Mouse (Mus musculus) A20 (cell line): ENCODE results near the gene Gtf3c6.
A peak's percentile ranks its signal among the peaks of the same experiment; 100 is the strongest.

Experiments
- DNase-seq: peaks from one replicate; pipeline ENCODE4 v3.0.0-alpha.2; 2011; ENCODE audit warnings: low read depth, low spot score

Gene Gtf3c6

DNA sequence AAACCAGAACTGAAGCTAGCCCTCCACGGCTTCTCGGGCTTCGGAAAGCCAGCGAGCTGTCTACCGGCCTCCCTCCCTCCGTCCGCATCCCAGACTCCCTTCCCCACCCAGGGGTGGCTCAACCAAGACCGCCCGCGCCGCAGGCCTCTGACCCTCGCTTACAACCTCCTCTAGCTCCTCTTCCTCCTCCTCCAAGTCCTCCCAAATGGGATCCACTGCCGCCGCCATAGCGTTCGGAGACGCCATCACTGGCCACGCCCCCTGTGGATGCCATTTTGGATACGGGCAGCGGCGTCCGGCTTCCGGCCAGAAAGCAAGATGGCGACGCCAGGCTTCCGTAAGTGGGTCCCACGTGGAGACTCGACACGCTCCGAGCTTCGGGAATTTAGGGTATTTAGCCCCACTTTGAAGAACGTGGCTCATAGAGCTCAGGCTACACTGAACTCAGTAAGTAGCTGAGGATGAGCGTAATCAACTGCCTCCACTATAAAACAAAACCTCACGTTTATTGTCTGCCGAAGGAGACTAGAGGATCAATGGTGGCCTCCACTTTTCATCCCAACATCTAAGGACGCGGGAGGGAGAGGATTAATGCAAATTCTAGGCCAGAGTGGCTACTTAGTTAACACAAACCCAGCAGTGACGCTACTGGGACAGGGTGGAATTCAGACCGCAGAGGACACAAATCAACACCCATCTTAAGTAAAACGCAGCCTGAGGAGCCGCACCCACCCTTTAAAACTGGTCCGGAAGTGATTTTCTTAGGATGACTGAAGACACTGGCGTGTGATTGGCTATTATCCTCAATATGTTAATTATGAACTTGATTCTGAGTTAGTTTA is at the start of gene Gtf3c6:
TSS of gene Gtf3c6 (minus strand) at position 695 of the 842 bp plus-strand sequence.
- DNase-seq, result peak; percentile 97

DNA sequence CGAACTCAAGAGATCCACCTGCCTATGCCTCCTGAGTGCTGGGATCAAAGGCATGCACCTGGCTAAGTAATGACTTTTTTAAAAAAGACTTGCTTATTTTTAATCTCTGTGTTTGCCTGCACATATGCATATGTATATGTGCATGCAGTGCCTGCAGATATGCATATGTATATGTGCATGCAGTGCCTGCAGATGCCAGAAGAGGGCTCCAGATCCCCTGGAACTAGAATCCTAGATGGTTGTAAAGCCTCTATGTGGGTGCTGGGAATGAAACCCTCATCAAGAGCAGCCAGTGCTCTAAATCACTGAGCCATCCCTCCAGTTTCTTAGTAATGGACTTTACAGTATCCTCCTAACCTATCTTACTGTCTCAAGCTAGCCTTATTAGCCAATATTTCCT is 48.1 kb upstream of the Gtf3c6 start:
- DNase-seq, result peak; percentile 31

DNA sequence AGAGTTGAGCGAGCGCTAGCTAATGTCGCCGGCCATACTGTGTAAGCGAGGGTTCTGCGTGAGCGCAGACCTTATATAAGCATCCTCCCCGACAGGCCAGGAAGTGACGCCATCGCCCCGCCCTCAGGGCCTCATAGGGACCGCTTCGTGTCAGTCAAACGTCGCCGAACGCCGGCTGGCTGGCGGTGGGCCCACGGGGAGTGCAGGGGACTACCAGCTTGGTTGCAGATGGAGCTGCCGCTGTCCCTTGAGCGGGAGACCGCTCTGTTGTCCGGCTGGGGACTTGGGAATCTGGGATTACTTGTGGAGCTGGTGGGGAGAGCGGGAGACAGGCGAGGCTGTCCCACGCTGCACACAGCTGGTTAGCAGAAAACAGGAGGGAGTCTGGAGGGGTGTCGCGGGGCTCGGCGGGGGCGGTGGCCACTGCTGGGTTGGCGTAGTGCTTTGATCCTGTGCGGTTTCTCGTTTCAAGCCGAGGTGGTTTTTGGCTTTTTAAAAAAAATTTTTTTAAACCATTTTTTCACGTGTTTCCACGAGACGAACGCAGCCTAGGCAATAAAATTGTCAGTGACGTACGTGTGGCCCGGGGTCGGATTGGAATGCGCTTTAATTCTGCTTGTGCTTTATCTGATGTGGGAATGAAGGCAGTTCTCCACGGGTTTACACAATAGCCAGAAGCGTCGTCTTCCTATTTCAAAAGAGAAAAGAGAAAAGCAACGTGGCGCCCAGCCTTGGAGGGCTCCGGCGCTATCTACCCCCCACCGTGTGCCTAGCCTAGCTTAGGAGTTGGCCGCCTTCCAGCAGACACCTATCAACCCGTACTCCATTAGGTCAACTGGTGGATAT is 44.5 kb upstream of the Gtf3c6 start, which contains the start of gene Amd1:
TSS of gene Amd1 (minus strand) at position 47 of the 846 bp plus-strand sequence.
- DNase-seq, result peak; percentile 99

DNA sequence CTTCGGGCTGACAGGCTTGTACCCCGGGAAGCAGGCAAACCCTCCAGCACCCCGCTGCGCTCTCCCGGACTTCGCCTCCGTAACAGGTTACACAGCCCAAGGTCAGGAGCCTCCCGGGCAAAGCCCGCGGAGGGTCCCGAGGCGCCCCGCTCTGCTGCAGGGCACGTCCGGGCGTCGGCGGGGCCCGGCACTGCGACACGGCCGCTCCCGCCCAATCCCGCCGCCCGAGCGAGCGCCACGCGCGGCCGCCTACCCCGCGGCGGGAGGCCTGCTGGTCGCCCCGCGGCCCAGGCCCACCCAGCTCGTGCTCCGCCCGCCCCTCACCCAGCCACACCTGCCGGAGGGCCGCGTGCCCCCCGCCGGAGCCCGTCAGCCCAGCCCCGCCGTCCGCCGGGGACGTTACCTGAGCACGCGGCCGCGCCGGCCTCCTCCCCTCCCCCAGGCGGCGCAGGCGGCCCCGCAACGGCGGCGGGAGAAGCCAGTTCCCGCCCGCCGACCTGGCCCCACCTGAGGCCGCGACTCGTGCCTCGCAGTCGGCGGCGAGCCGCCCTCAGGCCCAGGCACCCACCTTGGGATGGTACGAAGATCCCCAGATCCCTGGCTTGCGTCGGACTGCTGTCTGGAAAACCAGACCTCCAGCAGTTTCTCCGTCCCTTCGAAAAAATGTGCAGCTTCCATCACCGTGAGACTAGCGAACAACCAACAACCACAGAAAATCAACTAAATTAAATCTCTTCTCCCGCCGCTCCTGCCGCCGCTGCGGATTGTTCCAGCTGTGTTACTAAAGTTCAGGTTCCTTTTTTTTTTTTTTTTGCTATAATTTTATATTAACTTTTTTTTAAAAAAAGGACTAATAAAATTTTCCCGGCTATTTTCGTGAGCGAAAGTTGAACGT is 43.5 kb upstream of the Gtf3c6 start:
- DNase-seq, result peak; percentile 73

DNA sequence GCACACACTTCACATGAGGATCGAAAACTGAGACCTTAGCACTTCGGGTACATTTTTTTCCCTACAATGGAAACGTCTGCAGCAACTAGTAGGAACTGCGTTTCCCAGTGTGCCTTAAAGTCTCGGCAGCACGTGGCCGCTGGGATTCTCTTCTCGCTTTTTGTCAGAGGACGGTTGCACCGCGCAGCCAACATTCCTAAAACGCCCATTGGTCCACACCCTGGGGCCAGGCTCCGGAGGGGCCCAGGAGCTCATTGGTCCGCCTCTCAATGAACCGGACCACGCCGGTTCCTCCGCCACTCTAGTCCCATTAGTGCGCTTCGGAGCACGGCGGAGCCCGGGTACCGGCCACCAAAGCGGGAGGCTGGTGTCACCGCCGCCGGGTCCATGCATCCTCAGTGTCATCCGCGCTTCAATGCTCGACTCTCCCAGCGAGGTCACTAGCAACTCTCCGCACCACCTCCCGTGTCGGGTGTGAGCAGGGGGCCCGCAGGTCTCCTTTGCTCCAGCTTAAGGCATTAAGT is 42.8 kb upstream of the Gtf3c6 start:
- DNase-seq, result peak; percentile 80

DNA sequence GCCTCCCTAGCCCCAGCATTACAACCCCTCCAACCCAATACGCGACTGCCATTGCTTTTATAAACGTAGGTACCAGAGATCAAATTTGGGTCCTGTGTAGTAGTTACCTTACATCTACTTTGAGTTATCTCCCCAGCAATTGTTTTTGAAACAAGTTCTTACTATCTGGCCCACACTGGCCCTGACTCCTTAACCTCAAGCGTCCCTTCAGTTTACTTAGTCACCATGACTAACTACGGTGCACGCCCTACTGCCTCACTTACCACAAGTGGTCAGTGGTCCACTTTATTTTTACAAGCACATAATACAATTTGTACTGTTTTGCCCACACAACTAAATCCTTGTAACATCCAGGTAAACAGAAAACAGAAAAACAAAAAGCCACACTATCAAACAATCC is 34.7 kb upstream of the Gtf3c6 start:
- DNase-seq, result no peak

DNA sequence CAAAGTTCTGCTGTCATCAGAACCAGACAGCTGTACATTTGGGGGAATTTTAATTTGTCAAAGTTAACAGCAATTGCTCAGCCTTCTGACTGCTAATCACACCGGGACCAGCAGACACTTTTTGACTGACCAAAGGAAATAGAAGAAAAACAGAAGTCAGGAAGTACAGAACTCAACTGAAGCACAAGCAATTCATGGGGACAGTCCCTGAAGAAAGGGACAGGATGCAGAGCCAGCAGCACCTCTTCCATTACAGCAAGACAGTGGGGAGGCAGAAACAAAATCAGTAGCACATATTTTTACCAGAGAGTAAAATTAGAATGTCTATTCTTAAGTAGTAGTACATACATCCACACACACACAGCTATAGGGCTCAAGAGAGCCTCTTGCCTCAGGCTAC is 28.9 kb upstream of the Gtf3c6 start:
- no peak for DNase-seq

DNA sequence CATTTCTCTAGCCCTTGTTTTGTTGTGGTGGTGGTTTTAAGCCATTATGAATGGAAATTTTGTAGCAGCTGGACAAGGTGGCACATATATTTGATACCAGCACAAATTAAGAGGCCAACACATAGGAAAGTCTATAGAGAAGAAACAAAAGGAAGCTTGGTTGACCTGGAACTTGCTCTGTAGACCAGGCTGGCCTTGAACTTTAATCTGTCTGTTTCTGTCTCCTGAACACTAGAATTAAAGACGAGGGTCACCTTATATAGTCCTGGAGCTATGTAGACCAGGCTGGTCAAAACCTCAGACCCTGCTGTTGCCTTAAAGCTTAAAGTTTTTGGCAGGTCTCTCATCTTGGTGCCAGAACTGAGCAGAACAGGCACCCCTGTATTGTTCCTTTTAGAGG is 27.7 kb upstream of the Gtf3c6 start:
- no peak for DNase-seq

DNA sequence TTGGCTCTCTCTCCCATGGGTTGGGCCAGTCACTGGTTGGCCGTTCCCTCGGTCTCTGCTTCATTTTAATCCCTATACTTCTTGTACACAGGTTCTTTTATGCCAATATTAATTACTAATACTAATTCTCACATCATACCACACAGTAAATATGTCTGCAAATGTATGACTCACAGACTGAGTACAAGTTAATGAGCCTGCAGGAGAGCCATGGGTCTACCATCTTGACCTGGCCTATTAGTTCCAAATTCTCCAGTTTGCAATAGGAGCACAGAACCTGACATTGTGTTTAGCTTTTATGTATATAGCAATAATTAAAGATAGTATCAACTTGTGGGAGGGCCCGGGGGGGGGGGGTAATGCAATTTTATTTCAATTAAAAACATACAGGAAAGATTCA is 27.1 kb upstream of the Gtf3c6 start:
- no peak for DNase-seq

DNA sequence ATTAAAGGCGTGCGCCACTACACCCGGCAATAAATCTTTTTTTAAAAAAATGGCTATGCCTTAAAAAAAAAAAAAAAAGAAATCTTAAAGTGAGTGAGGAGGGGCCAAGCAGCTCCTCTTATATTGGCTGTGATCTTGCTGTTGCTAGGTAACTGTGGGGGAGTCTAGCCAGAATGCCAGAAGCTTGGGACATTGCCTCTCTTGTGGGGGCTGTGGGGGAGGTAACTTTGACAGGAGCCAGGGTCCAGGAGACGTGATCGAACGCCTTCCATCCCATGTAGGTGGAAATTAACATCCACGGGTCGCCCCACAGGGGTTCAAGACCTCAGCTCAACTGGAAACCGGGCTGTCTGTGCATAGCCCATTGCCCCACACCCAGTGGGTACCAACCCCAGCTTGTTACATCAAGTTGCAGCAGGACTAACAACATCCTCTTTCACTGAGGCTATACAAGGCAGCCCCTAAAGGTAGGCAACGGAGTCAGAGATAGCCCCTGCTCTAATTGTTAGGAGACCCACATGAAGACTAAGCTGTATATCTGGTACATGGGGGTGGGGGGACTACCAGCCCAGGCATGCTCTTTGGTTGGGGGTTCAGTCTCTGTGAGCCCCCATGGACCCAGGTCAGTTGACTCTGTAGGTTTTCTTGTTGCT is 26.4 kb upstream of the Gtf3c6 start:
- no peak for DNase-seq

DNA sequence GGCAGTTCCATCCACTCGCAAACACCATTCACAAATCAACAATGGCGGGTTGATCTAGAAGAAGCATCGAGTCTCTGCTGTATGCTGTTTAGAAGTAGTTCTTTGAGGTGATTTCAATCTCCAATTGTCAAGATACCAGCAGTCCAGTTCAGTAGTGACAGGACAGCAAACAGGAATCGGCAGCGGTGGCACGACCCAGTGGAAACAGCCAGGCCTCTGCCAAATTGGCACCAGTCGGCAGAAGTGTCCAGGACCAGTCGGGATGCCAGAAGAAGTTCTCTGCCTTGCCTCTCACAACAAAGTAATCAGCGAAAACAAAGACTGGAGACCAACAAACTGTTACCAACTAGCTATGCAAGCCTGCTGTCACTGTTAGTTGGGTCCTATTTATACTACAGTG is 25.7 kb upstream of the Gtf3c6 start:
- no peak for DNase-seq

DNA sequence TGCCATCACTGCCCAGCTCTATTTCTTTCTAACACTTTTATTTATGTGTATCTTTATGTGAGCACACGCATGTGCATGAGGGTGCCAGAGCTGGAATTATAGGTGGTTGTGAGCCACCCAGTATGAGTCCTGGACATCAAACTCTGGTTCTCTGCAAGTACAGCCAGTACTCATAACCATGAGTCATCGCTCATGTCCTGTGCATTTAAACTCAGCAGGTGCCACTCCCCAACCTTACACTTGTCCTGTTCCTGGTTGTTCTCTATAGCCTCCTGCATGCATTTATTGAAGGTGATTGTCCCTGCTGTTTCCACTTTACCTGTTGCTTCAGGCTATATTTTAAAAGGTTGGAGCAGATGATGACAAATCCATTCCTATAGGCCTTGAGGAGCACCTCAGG is 23.7 kb upstream of the Gtf3c6 start:
- DNase-seq, result no peak

DNA sequence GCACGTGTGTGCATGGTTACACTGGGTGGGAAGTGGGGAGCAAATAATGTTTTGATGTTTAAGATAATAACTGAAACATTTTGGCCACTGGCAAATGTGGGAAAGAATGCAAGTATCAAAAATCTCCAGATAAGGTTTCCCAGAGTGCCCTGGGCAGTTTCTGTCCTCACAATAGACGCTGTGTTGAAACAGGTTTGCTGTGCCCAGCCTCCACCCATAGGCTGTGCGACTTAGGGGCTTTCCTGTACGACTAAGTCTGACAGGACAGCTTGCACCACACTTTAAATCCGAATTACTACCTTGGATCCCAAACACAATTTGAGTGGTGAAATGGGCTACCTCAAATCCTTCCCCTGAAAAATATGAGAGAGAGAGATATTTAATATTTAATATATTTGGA is 20.4 kb upstream of the Gtf3c6 start:
- no peak for DNase-seq

DNA sequence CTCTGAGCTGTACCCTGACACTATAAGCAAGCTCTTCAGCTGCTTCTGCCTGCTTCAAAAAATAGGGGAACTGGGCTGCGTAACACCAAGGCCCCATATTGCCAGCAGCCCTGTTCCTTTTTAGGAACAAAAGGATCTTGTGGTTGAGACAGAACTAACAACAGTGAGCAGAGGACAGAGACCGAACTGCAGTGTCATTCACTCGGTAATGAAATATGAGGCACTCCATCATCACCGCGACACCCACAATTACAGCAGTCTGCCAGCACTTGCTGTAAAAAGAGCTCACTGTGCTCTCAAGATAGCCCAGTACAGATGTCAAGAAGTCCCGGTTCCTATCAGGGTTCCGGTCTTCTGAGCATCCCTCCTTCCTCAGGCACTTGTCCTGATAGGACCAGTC is 18.1 kb upstream of the Gtf3c6 start:
- peak; percentile 53 for DNase-seq

DNA sequence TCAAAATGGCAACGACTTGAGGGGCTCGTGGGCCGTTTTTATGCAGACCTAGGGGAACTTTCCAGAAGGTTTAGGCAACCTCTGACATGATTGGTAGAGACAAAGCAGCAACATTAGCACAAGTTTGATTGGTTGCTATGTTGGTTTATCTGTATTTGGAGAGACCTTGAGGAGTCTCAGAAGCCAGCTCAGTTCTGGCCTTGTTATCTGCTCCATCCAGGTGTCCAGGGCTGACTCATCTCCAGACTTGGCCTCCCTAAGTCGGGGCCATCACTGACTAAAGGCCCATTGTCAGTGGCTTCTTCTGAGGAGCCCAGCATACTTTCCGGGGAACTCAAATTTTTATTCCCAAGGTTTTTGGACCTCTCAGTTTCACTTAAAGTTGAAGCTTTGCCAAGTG is 16.0 kb upstream of the Gtf3c6 start:
- DNase-seq, result no peak

DNA sequence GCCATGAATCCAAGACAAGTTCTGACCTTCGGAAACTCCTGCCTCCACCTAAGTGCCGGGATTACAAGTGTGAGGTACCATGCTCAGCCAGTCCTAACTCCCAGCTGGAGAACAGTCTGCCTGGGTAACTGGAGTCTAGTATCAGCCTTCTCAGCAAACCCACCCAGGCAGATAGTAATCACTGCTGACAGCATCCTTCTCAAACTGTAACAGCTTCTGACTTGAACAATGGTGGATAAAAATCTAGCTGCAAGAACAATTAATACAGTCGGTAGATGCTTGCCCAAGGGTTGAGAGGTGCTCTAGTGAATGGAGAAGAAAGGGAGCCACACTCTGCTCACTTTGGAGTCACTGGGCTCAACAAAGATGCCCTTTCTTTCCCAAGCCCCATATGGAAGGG is 13.3 kb upstream of the Gtf3c6 start:
- DNase-seq, result no peak

DNA sequence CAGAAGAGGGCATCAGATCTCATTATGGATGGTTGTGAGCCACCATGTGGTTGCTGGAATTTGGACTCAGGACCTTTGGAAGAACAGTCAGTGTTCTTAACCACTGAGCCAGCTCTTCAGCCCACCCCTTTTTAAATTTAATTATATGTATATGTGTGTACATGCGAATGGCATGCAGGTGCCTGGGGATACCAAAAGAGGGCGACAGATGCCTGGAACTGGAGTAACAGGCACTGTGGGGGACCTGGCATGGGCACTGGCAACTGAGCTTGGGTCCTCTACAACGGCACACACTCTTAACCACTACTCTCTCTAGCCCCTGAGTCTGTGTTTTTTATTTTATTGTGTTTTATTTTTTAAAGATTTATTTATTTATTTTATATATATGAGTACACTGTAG is 7.0 kb upstream of the Gtf3c6 start:
- DNase-seq, result peak; percentile 24

DNA sequence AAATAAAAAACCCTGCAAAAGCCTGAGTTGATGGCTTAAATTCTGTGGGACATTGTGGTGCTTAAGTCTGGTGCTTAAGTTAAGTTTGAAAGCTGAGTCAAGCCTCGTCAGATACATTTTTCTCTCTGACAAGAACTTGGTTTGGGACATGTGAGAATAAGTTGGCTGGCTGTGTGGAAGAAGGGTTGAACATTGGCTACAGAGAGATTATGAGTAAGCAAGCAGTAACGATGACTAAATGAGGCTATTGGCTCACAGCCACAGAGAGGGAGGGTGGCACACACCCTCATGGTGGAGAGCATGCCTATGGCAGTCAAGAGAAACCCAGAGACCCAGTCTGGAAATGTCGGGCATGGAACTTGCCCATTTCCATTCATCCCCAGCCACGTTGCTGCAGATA is 5.8 kb upstream of the Gtf3c6 start:
- DNase-seq, result no peak

DNA sequence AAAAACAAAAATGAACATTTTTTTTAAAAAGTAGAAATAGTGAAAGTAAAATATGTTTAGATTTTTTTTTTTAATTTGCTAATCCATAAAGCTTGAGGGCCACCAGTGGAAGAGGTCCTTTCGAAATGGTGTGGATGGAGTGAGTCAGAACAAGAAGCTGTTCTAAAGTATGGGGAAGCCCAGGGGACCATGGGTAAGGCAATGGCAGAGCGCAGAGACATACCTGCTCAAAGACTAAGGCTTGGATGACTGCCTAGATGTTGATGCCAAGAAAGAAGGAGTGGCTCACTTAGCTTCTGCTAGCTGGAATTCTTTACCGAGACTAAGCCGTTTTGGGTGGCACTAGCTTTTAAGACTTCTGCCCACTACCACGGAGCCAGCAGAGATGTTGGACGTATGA is 4.3 kb upstream of the Gtf3c6 start:
- no peak for DNase-seq

DNA sequence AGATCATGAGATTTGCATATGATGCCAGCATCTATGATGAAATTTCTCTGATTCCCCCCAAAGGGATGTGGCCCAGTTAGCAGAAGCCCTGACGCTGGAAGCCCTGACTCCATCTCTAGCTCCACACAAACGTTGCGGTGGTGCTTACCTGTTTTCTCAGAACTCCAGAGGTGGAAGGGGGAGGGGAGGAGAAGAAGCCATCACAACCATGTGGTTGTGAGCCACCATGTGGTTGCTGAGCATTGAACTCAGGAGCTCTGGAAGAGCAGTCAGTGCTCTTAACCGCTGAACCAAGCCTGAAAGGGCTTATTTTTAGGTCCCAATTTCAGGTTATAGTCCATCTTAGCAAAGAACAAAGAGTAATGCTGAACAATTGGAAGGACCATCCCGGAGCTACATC is 2.4 kb upstream of the Gtf3c6 start:
- no peak for DNase-seq

DNA sequence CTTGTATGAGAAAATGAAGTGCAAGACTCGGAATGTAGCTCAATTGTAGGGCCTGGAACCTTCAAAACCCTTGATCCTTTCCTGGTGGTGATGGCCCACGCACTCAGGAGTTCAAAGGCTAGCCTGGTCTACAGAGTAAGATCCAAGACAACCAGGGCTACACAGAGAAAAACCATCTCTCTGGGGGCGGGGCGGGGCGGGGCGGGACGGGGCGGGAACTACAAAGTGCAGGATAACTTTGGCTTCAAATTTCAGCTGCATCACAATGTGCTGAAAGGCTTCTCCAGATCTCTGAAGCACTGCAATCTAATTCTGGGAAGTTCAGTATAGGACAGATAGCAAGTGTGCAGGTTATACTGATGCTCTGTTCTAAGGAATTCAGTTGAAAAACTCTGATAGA is 1.6 kb upstream of the Gtf3c6 start:
- no peak for DNase-seq
